Mouse (Mus musculus) embryonic fibroblast, embryonic 13.5 days (primary cell): ENCODE measurements at regions not wholly inside any gene's neighbourhood (a gene's known extent, or its start where the extent isn't known, plus 50 kb on each side); places are given as distances from the start of the nearest gene placed in this dataset.

Source experiments
- CTCF ChIP-seq: IDR thresholded peaks from 2 replicates; pipeline ENCODE4 v1.5.1; 2011; ENCODE audit warnings: mild to moderate bottlenecking, control low read depth, low read length, moderate library complexity, borderline replicate concordance; ENCODE audit not compliant: insufficient read depth
- POLR2A ChIP-seq: IDR thresholded peaks from 2 replicates; pipeline ENCODE4 v1.6.1; 2011; ENCODE audit warnings: low read depth, mild to moderate bottlenecking, control low read depth, low read length, moderate library complexity

GRCm38 (mm10) chr2:166388050-166388449 is 232.6 kb upstream of the Sulf2 start:
- TF ChIP-seq POLR2A (no peak), CTCF (no peak)
